Mouse (Mus musculus): ENCODE data around the gene Abr. TPM values are rescaled to one million over a fixed set of nuclear protein-coding genes. Genes with fewer than 3 reads are reported as not detected.

The Abr gene
- polyA plus RNA-seq, 1 experiment from 2014 or later, result 32.3 TPM

DNA sequence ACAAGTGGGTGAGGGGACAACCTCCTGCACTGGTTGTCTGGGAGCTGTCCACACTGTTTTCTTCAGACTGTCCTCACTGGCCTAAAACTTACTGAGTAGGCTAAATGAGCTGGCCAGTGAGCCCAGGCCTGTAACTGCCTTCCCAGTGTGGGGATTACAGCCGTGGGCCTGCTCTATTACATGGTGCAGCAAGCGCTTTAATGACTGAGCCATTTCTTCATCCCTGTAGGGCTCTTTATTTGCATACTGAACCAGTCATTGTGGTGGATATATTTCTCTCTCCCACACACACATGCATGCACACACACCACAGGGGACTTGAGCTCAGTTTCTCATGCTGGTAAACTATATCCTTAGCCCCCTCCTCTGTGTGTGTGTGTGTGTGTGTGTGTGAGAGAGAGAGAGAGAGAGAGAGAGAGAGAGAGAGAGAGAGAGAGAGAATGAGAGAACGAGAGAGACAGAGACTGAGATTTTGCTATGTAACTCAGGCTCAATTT is 30.8 kb upstream of the Abr start:
- DNase-seq (ENCODE audit: low spot score) (no peak), ATAC-seq (replicated peaks; ENCODE audit: insufficient number of reproducible peaks, low FRiP score, low TSS enrichment, low read depth) (no peak)
- H3K36me3 ChIP-seq (replicated peaks; ENCODE audit: control insufficient read depth, insufficient read depth, low read depth, low read length), result no peaks in the 10 kb centered on the region
- no peaks in the 10 kb centered on the region for H3K4me1 ChIP-seq (ENCODE audit: control insufficient read depth, insufficient read depth, low read length)
- no peak overlapping the region for H3K27ac ChIP-seq (replicated peaks; ENCODE audit: low read depth, low read length)
- no peaks in the 10 kb centered on the region for H3K27me3 ChIP-seq (ENCODE audit: control insufficient read depth, insufficient read depth, low read length)
- 48% methylated on average over 3 of the region's 3 CpGs for WGBS
- H3K9ac ChIP-seq (replicated peaks; ENCODE audit: low read length), result no peak overlapping the region
- H3K4me2 ChIP-seq (ENCODE audit: low read depth, low read length), result no peak overlapping the region
- H3K4me3 ChIP-seq (ENCODE audit: low read depth, low read length), result no peak overlapping the region
- H3K9me3 ChIP-seq (replicated peaks; ENCODE audit: control insufficient read depth, low read length), result no peaks in the 10 kb centered on the region

DNA sequence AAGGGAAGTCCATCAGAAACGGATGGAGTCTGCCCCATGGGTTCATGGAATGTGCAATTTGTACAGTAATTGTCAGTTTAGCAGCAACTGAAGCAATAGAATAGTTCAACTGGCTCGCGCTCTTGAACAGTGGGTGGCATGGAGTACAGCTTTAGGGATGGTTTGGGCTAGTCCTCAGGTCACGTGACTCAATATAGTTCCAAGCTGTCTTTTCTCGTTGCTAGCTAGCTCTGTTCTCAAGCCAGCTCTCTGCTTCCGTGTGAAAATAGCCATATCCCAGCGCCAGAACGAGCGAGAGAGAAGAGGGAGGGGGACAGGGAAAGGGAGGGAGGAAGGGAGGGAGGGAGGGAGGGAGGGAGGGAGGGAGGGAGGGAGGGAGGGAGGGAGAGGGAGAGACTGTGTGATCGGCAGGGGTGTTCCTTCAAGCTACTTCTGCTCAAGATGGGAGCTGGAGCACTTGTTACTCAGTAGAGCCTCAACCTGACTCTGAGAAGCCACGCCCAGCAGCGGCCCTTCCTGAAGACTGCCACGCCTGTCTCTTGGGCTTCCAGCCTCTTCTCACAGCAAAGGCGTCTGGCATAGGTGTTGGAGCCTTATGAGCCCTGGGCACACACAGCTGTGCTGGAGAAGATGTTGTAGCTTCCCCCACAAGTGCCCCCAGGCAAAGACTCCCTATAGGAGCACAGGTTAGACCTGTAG is 28.9 kb upstream of the Abr start:
- ATAC-seq (replicated peaks; ENCODE audit: insufficient number of reproducible peaks, low FRiP score, low TSS enrichment, low read depth) (no peak), DNase-seq (ENCODE audit: low spot score) (no peak)
- Histone ChIP-seq H3K9ac (replicated peaks; ENCODE audit: low read length) (no peak overlapping the region), H3K4me1 (ENCODE audit: control insufficient read depth, insufficient read depth, low read length) (no peaks in the 10 kb centered on the region), H3K4me3 (ENCODE audit: low read depth, low read length) (no peak overlapping the region), H3K36me3 (replicated peaks; ENCODE audit: control insufficient read depth, insufficient read depth, low read depth, low read length) (no peaks in the 10 kb centered on the region), H3K4me2 (ENCODE audit: low read depth, low read length) (no peak overlapping the region), H3K9me3 (replicated peaks; ENCODE audit: control insufficient read depth, low read length) (no peaks in the 10 kb centered on the region), H3K27ac (replicated peaks; ENCODE audit: low read depth, low read length) (no peak overlapping the region), H3K27me3 (ENCODE audit: control insufficient read depth, insufficient read depth, low read length) (no peaks in the 10 kb centered on the region)
- WGBS, result 62% methylated on average over 11 of the region's 14 CpGs

DNA sequence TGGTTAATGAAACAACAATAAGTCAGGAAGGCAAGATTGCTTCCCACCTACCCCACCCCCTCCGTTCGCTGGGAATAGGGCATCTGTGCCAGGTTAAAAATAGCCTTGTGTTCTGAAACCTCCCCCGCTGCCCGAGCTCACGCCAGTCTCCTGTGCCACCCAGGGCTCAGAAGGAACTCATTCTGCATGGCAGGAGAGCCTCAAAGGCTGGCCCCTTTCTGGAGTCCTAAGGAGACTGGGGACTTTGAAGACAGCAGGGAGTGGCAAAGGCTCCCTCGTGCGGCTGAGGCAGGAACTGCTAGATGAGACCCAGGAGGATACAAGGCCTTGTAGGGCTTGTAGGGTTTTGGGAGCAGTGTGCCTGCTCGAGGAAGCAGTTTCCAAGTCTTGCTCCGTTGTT is 25.4 kb upstream of the Abr start:
- WGBS, result 8% methylated on average over 9 of the region's 9 CpGs
- H3K4me1 ChIP-seq (ENCODE audit: control insufficient read depth, insufficient read depth, low read length), result peaks cover 4% of the 10 kb centered on the region; the same call in 1 of the 2 replicates
- DNase-seq (ENCODE audit: low spot score) (peak; percentile 86), ATAC-seq (replicated peaks; ENCODE audit: insufficient number of reproducible peaks, low FRiP score, low TSS enrichment, low read depth) (no peak)
- H3K4me3 ChIP-seq (ENCODE audit: low read depth, low read length), result no peak overlapping the region
- no peak overlapping the region for H3K27ac ChIP-seq (replicated peaks; ENCODE audit: low read depth, low read length)
- no peak overlapping the region for H3K9ac ChIP-seq (replicated peaks; ENCODE audit: low read length)
- H3K9me3 ChIP-seq (replicated peaks; ENCODE audit: control insufficient read depth, low read length), result no peaks in the 10 kb centered on the region
- H3K36me3 ChIP-seq (replicated peaks; ENCODE audit: control insufficient read depth, insufficient read depth, low read depth, low read length), result no peaks in the 10 kb centered on the region
- H3K4me2 ChIP-seq (ENCODE audit: low read depth, low read length), result no peak overlapping the region
- no peaks in the 10 kb centered on the region for H3K27me3 ChIP-seq (ENCODE audit: control insufficient read depth, insufficient read depth, low read length)

- H3K9me3 ChIP-seq (replicated peaks; ENCODE audit: control insufficient read depth, low read length), result no peaks in the 10 kb centered on the region
- H3K27ac ChIP-seq (replicated peaks; ENCODE audit: low read depth, low read length), result no peak overlapping the region
- ATAC-seq (replicated peaks; ENCODE audit: insufficient number of reproducible peaks, low FRiP score, low TSS enrichment, low read depth), result 0 out of 2 replicates have a peak, but pooled peaks have one; percentile 20
- no peaks in the 10 kb centered on the region for H3K27me3 ChIP-seq (ENCODE audit: control insufficient read depth, insufficient read depth, low read length)
- 0% methylated on average over 7 of the region's 7 CpGs for WGBS
- H3K36me3 ChIP-seq (replicated peaks; ENCODE audit: control insufficient read depth, insufficient read depth, low read depth, low read length), result no peaks in the 10 kb centered on the region
- H3K4me2 ChIP-seq (ENCODE audit: low read depth, low read length), result no peak overlapping the region
- DNase-seq (ENCODE audit: low spot score), result peak; percentile 65
- H3K4me3 ChIP-seq (ENCODE audit: low read depth, low read length), result no peak overlapping the region
- no peak overlapping the region for H3K9ac ChIP-seq (replicated peaks; ENCODE audit: low read length)
- H3K4me1 ChIP-seq (ENCODE audit: control insufficient read depth, insufficient read depth, low read length), result peaks cover 4% of the 10 kb centered on the region; the same call in 1 of the 2 replicates
Measured at GRCm38 (mm10) chr11:76647062-76647461, 24.9 kb upstream of the Abr start.

GRCm38 (mm10) chr11:76645955-76646354 is 23.8 kb upstream of the Abr start:
- no peaks in the 10 kb centered on the region for H3K27me3 ChIP-seq (ENCODE audit: control insufficient read depth, insufficient read depth, low read length)
- WGBS, result 0% methylated on average over 19 of the region's 19 CpGs

GRCm38 (mm10) chr11:76645036-76645435 is 22.9 kb upstream of the Abr start:
- no peak overlapping the region for H3K27ac ChIP-seq (replicated peaks; ENCODE audit: low read depth, low read length)
- peaks cover 4% of the 10 kb centered on the region; the same call in 1 of the 2 replicates for H3K4me1 ChIP-seq (ENCODE audit: control insufficient read depth, insufficient read depth, low read length)
- no peak overlapping the region for H3K4me3 ChIP-seq (ENCODE audit: low read depth, low read length)
- 51% methylated on average over 9 of the region's 9 CpGs for WGBS
- H3K4me2 ChIP-seq (ENCODE audit: low read depth, low read length), result no peak overlapping the region; the same call in 1 of the 2 replicates
- H3K9ac ChIP-seq (replicated peaks; ENCODE audit: low read length), result no peak overlapping the region; the same call in 1 of the 2 replicates
- no peaks in the 10 kb centered on the region for H3K36me3 ChIP-seq (replicated peaks; ENCODE audit: control insufficient read depth, insufficient read depth, low read depth, low read length)
- peak; percentile 40 for DNase-seq (ENCODE audit: low spot score)
- ATAC-seq (replicated peaks; ENCODE audit: insufficient number of reproducible peaks, low FRiP score, low TSS enrichment, low read depth), result no peak
- H3K9me3 ChIP-seq (replicated peaks; ENCODE audit: control insufficient read depth, low read length), result no peaks in the 10 kb centered on the region
- H3K27me3 ChIP-seq (ENCODE audit: control insufficient read depth, insufficient read depth, low read length), result no peaks in the 10 kb centered on the region

More at GRCm38 (mm10) chr11:76645955-76646354, 23.8 kb upstream of the Abr start:
- ATAC-seq (replicated peaks; ENCODE audit: insufficient number of reproducible peaks, low FRiP score, low TSS enrichment, low read depth) (0 out of 2 replicates have a peak, but pooled peaks have one; percentile 27), DNase-seq (ENCODE audit: low spot score) (peak; percentile 95)
- no peak overlapping the region for H3K27ac ChIP-seq (replicated peaks; ENCODE audit: low read depth, low read length)
- H3K9ac ChIP-seq (replicated peaks; ENCODE audit: low read length), result peak overlapping the region; percentile 19; the same call in 1 of the 2 replicates
- no peaks in the 10 kb centered on the region for H3K36me3 ChIP-seq (replicated peaks; ENCODE audit: control insufficient read depth, insufficient read depth, low read depth, low read length)
- H3K9me3 ChIP-seq (replicated peaks; ENCODE audit: control insufficient read depth, low read length), result no peaks in the 10 kb centered on the region
- no peak overlapping the region; the same call in 1 of the 2 replicates for H3K4me3 ChIP-seq (ENCODE audit: low read depth, low read length)
- peak overlapping the region; percentile 48; the same call in 1 of the 2 replicates for H3K4me2 ChIP-seq (ENCODE audit: low read depth, low read length)
- peaks cover 4% of the 10 kb centered on the region; the same call in 1 of the 2 replicates for H3K4me1 ChIP-seq (ENCODE audit: control insufficient read depth, insufficient read depth, low read length)

- DNase-seq (ENCODE audit: low spot score), result no peak
- Histone ChIP-seq H3K27me3 (ENCODE audit: control insufficient read depth, insufficient read depth, low read length) (no peaks in the 10 kb centered on the region), H3K4me3 (ENCODE audit: low read depth, low read length) (no peak overlapping the region), H3K9me3 (replicated peaks; ENCODE audit: control insufficient read depth, low read length) (no peaks in the 10 kb centered on the region), H3K4me1 (ENCODE audit: control insufficient read depth, insufficient read depth, low read length) (peaks cover 4% of the 10 kb centered on the region; the same call in 1 of the 2 replicates), H3K4me2 (ENCODE audit: low read depth, low read length) (no peak overlapping the region), H3K27ac (replicated peaks; ENCODE audit: low read depth, low read length) (no peak overlapping the region), H3K9ac (replicated peaks; ENCODE audit: low read length) (no peak overlapping the region), H3K36me3 (replicated peaks; ENCODE audit: control insufficient read depth, insufficient read depth, low read depth, low read length) (no peaks in the 10 kb centered on the region)
- WGBS, result 43% methylated on average over 6 of the region's 6 CpGs
- ATAC-seq (replicated peaks; ENCODE audit: insufficient number of reproducible peaks, low FRiP score, low TSS enrichment, low read depth), result no peak
Measured at GRCm38 (mm10) chr11:76644257-76644656, 22.1 kb upstream of the Abr start.

DNA sequence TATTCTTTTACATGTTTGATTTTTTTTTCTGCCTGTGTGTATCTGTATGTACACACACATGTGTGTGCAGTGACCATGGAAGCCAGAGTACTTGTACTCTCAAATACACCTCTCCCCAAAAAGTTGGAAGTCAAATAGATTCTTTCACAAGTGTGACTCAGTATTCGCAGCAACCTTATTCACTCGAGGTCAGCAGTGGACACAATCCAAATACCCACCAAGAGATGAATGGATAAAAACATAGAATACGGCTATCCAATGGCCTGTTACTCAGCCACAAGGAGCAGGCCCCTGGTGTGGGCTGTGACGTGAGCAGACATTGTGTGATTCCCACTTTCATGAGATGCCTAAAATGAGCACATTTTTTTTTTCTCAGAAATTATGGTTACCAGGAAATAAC is 18.1 kb upstream of the Abr start:
- Histone ChIP-seq H3K9ac (replicated peaks; ENCODE audit: low read length) (no peak overlapping the region), H3K9me3 (replicated peaks; ENCODE audit: control insufficient read depth, low read length) (no peaks in the 10 kb centered on the region), H3K27ac (replicated peaks; ENCODE audit: low read depth, low read length) (no peak overlapping the region), H3K36me3 (replicated peaks; ENCODE audit: control insufficient read depth, insufficient read depth, low read depth, low read length) (no peaks in the 10 kb centered on the region), H3K4me3 (ENCODE audit: low read depth, low read length) (no peak overlapping the region), H3K4me2 (ENCODE audit: low read depth, low read length) (no peak overlapping the region), H3K27me3 (ENCODE audit: control insufficient read depth, insufficient read depth, low read length) (no peaks in the 10 kb centered on the region), H3K4me1 (ENCODE audit: control insufficient read depth, insufficient read depth, low read length) (peaks cover 4% of the 10 kb centered on the region; the same call in 1 of the 2 replicates)
- ATAC-seq (replicated peaks; ENCODE audit: insufficient number of reproducible peaks, low FRiP score, low TSS enrichment, low read depth) (no peak), DNase-seq (ENCODE audit: low spot score) (no peak)
- 71% methylated on average over 4 of the region's 4 CpGs for WGBS

All from embryonic facial prominence, embryonic 11.5 days (tissue).